Mouse (Mus musculus) heart, embryonic 11.5 days (tissue): ENCODE measurements around the gene Als2cr12. TPM values are rescaled to one million over a fixed set of nuclear protein-coding genes. Genes with fewer than 3 reads are reported as not detected.
"Not testable (repeated sequence)": the region's sequence is repeated elsewhere in the genome, so short reads cannot be mapped to it uniquely, and the experiment has no call there.

Experiments
- ATAC-seq: fragments of 200-750 bp; cut with Nextera tagmentation; replicated peaks from 2 replicates; pipeline ENCODE4 v1.8.0; 2017; ENCODE audit warnings: moderate library complexity; ENCODE audit not compliant: insufficient number of reproducible peaks, low FRiP score, low TSS enrichment
- H3K27ac ChIP-seq: fragments of 300-500 bp; sonication (generic); 2 replicates; pipeline ENCODE4 v1.5.1; 2014; ENCODE audit warnings: mild to moderate bottlenecking, low read depth, low read length
- H3K27me3 ChIP-seq: fragments of 300-500 bp; sonication (generic); 2 replicates; pipeline ENCODE4 v1.6.1; 2014; ENCODE audit warnings: mild to moderate bottlenecking, low read length, mixed read lengths; ENCODE audit not compliant: control insufficient read depth, insufficient read depth
- H3K36me3 ChIP-seq: fragments of 300-500 bp; sonication (generic); 2 replicates; pipeline ENCODE4 v1.6.1; 2014; ENCODE audit warnings: mild to moderate bottlenecking, low read length, moderate library complexity, mixed read lengths; ENCODE audit not compliant: control insufficient read depth, insufficient read depth
- H3K4me1 ChIP-seq: fragments of 300-500 bp; sonication (generic); 2 replicates; pipeline ENCODE4 v1.6.1; 2014; ENCODE audit warnings: low read length; ENCODE audit not compliant: control insufficient read depth, insufficient read depth
- H3K4me2 ChIP-seq: fragments of 300-500 bp; sonication (generic); 2 replicates; pipeline ENCODE4 v1.6.1; 2014; ENCODE audit warnings: mild to moderate bottlenecking, moderate library complexity
- H3K4me3 ChIP-seq: fragments of 300-500 bp; sonication (generic); 2 replicates; pipeline ENCODE4 v1.5.1; 2014; ENCODE audit warnings: low read depth, low read length
- H3K9ac ChIP-seq: fragments of 300-500 bp; sonication (generic); 2 replicates; pipeline ENCODE4 v1.6.1; 2014; ENCODE audit warnings: mild to moderate bottlenecking, low read depth, low read length, moderate library complexity
- H3K9me3 ChIP-seq: fragments of 300-500 bp; sonication (generic); replicated peaks from 2 replicates; pipeline ENCODE4 v1.6.1; 2016; ENCODE audit warnings: low read length; ENCODE audit not compliant: control insufficient read depth
- WGBS: fragments of 180-500 bp; shearing (Covaris S2); extraction: QIAGEN DNeasy Blood & Tissue Kit; methylation state at CpG from one replicate; pipeline ENCODE4 v1.1.7; 2014; ENCODE audit not compliant: insufficient replicate concordance; 5-methylcytosine and 5-hydroxymethylcytosine counted together
- polyA plus RNA-seq: library from polyadenylated mRNA; unstranded; fragments of >200 nt; fragmentation: Nextera tagmentation; extraction: Ambion mirVana; gene quantifications from 2 replicates; pipeline ENCODE4 v1.2.1, GENCODE M21; 2014

The Als2cr12 gene
- polyA plus RNA-seq, 1 experiment from 2014 or later = not detected

DNA sequence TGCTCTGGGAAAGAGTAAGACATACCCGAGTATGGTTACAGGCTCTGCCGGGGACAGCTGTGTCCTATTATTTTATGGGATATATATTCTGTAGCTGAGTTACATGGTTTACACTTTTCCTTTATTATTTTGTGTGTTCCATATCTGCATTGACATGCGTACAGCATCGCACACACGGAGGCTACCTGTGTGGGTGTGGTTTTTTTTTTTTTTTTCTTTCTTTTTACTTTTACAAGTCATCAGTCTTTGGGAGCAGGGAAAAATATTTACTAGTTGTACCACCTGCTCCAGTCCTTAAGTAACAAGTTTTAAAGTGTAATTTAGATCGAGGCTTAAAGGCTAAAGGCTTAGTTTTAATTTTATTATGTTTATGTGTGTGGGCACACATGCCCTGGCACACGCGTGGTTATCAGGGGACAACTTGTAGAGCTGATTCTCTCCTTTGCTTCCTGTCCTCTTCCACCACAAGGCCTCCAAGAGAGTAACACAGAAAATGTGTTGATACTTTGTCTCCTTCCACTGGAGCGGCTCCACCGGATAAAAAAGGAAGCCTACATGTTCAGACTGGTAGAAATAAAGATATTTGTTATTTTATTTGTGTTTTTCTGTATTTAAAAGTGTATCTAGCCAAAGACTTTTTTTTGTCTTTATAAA is 15.0 kb upstream of the Als2cr12 start:
- WGBS = 48% methylated on average over 10 of the region's 10 CpGs
- peak overlapping the region; percentile 62 for H3K4me3 ChIP-seq
- ATAC-seq = 0 out of 2 replicates have a peak, but pooled peaks have one; percentile 2

DNA sequence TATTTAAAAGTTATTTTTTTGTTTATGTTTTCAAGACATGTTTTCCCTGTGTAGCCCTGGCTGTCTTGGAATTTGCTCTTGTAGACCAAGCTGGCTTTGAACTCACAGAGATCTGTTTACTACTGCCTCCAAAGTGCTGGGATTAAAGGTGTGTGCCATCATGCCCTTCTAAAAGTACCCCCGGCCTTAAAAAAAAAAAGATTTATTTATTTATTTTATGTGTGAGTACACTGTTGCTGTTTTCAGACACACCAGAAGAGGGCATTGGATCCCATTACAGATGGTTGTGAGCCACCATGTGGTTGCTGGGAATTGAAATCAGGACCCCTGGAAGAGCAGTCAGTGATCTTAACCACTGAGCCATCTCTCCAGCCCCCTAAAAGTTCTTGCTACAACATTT is 14.3 kb upstream of the Als2cr12 start:
- not testable (repeated sequence) for H3K4me2 ChIP-seq, H3K27ac ChIP-seq, H3K36me3 ChIP-seq, H3K9me3 ChIP-seq, H3K9ac ChIP-seq, H3K27me3 ChIP-seq, ATAC-seq, H3K4me3 ChIP-seq, H3K4me1 ChIP-seq
- WGBS = 88% methylated on average over 1 of the region's 1 CpGs

More for the DNA sequence above, 15.0 kb upstream of the Als2cr12 start:
- peak overlapping the region; percentile 99 for H3K27ac ChIP-seq
- peaks cover 4% of the 10 kb centered on the region for H3K36me3 ChIP-seq
- H3K9me3 ChIP-seq = no peaks in the 10 kb centered on the region
- H3K9ac ChIP-seq = peak overlapping the region; percentile 92
- 0 out of 2 replicates have a peak, but pooled peaks cover 3% of the 10 kb centered on the region for H3K4me1 ChIP-seq
- H3K4me2 ChIP-seq = peak overlapping the region; percentile 71
- H3K27me3 ChIP-seq = no peaks in the 10 kb centered on the region

DNA sequence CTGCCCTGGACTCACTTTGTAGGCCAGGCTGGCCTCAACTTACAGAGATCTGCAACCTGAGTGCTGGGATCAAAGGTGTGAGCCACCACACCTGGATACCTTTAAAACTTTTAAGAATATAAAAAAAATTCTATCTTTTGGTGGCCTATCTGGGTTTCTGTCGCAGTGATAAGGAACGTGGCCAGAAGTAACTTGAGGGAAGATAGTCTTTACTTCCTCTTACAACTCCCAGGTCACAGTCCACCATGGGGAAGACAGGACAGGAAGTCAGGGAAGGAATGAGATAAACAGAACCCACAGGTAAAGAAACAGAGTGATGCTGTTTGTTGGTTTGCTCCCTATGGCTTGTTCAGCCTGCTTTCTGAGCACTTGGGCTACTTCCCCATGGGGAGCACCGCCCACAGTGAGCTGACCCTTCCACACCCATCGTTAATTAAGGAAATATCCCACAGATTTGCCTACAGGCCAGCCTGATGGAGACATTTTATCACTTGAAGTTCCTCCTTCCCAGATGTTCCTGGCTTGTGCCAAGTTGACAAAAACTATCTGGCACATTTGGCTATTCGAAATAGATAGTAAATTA is 4.9 kb upstream of the Als2cr12 start:
- 50% methylated on average over 4 of the region's 5 CpGs for WGBS

DNA sequence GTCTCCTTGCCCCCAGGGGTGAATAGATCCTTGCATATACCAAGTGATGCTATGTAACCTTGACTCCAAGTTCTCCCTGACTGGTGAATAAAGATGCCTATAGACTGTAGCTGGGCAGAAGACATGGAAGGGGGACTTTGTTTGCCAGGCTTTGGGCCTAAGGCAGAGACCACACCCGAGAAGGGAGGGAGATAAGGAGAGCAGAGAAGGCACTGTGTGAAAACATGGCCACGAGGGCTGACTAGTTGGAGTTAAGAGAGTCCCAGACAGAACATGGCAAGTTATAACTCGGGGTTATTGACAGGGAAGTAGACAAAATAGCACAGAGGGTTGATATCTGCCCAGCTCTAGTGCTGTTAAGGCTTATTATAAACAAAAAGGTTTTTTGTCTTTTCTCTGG is 4.2 kb upstream of the Als2cr12 start:
- 39% methylated on average over 3 of the region's 3 CpGs for WGBS
- H3K4me2 ChIP-seq = no peak overlapping the region
- no peaks in the 10 kb centered on the region for H3K36me3 ChIP-seq
- H3K4me3 ChIP-seq = no peak overlapping the region
- no peaks in the 10 kb centered on the region for H3K4me1 ChIP-seq
- H3K9ac ChIP-seq = no peak overlapping the region
- no peaks in the 10 kb centered on the region for H3K27me3 ChIP-seq
- no peaks in the 10 kb centered on the region for H3K9me3 ChIP-seq
- no peak overlapping the region for H3K27ac ChIP-seq
- ATAC-seq = no peak

More for the DNA sequence above, 4.9 kb upstream of the Als2cr12 start:
- not testable (repeated sequence) for H3K9me3 ChIP-seq, H3K4me2 ChIP-seq, H3K9ac ChIP-seq, H3K36me3 ChIP-seq, H3K4me1 ChIP-seq, H3K27ac ChIP-seq, H3K27me3 ChIP-seq, ATAC-seq, H3K4me3 ChIP-seq

DNA sequence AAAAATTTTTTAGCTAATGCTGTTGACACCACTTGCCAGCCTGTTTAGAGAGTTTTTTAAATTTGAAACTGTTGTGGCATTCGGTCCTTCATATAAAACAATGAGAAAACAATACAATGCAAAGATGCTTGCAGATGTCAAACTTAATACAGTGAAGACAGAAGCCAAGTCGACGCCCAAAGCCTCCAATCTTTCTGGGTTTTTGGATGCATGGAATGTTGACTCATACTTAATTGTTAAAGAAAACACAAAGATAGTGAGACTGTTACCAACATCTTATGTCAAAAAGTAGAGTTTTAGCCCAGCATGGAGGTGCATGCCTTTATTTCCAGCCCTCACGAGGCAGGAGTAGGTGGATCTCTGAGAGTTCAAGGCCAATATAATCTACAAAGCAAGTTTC is 3.0 kb upstream of the Als2cr12 start:
- Histone ChIP-seq H3K27me3 (no peaks in the 10 kb centered on the region), H3K4me2 (no peak overlapping the region), H3K36me3 (no peaks in the 10 kb centered on the region), H3K9ac (no peak overlapping the region), H3K4me1 (no peaks in the 10 kb centered on the region), H3K4me3 (no peak overlapping the region), H3K9me3 (no peaks in the 10 kb centered on the region), H3K27ac (no peak overlapping the region)
- 82% methylated on average over 4 of the region's 4 CpGs for WGBS
- no peak for ATAC-seq

DNA sequence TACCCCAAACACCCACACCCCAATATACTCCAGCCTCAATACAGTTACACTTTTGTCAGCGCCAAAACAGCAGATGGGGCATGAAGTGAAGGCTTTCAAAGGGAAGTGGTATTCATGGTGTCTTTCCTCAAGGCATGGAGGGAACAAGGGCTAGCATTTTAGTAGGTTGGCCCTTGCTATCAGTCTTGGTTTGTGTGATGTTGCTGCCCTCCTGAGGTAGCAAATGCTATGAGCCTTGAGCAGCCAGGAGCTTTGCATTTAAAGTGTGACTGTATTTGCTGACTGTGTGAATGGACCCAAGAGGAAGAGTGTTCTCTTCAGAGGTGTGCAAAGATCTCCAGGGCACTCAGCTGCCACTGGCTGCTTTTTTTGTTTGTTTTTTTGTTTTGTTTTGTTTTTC is 1.8 kb upstream of the Als2cr12 start:
- H3K9me3 ChIP-seq, H3K4me3 ChIP-seq, H3K4me2 ChIP-seq, H3K36me3 ChIP-seq, H3K4me1 ChIP-seq, H3K27me3 ChIP-seq, H3K9ac ChIP-seq, H3K27ac ChIP-seq, ATAC-seq: not testable (repeated sequence)
- WGBS = 45% methylated on average over 1 of the region's 1 CpGs

DNA sequence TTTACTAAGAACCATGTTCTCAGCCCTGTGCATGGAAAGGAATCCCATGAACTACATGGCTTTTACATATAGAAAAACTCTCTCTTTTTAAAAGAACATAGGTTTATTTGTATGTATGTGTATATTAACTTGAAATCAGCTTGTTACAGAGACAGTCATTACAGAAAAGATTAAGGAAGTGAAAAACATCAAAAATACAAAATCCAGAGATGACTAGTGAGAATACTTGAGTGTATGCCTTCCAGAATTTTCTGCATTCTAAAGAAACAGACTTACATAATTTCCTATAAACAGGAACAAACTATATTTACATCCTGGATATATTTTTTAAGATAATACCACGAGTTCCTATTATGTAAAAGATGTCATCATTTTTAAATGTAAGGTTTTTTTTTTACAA is 2.1 kb downstream of the Als2cr12 start:
- no peak overlapping the region for H3K9ac ChIP-seq
- WGBS = 79% methylated on average over 1 of the region's 1 CpGs
- no peaks in the 10 kb centered on the region for H3K36me3 ChIP-seq
- ATAC-seq = no peak
- H3K9me3 ChIP-seq = no peaks in the 10 kb centered on the region
- H3K4me3 ChIP-seq = no peak overlapping the region
- H3K4me2 ChIP-seq = no peak overlapping the region
- H3K27ac ChIP-seq = no peak overlapping the region
- no peaks in the 10 kb centered on the region for H3K27me3 ChIP-seq
- H3K4me1 ChIP-seq = no peaks in the 10 kb centered on the region

DNA sequence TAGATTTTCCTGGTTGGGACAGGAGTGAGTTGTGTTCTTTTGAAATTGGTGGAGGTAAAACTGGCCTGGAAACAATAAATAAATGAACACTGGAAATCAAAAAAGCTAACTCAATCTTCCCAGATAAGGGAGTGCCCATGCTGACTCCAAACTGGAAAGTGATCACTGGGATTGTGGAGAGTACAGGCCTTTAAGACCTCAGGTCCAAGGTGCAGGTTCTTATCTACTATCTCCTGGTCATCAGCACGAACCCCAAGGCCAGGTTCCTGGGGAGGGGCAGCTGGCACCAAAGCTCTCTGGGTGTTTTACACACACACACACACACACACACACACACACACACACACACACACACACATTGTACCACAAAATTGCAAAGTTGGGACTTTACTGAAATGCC is 4.1 kb downstream of the Als2cr12 start:
- not testable (repeated sequence) for H3K4me3 ChIP-seq, H3K9ac ChIP-seq, H3K36me3 ChIP-seq, H3K4me1 ChIP-seq, H3K9me3 ChIP-seq, ATAC-seq, H3K4me2 ChIP-seq, H3K27ac ChIP-seq, H3K27me3 ChIP-seq
- WGBS = 57% methylated on average over 1 of the region's 1 CpGs
